Mouse (Mus musculus) embryo, embryonic 11 days (tissue): ENCODE results near the gene Gdpd3.

ENCODE experiments used
- DNase-seq: peaks from one replicate; pipeline ENCODE4 v3.0.0-alpha.2; 2015

The Gdpd3 gene

DNA sequence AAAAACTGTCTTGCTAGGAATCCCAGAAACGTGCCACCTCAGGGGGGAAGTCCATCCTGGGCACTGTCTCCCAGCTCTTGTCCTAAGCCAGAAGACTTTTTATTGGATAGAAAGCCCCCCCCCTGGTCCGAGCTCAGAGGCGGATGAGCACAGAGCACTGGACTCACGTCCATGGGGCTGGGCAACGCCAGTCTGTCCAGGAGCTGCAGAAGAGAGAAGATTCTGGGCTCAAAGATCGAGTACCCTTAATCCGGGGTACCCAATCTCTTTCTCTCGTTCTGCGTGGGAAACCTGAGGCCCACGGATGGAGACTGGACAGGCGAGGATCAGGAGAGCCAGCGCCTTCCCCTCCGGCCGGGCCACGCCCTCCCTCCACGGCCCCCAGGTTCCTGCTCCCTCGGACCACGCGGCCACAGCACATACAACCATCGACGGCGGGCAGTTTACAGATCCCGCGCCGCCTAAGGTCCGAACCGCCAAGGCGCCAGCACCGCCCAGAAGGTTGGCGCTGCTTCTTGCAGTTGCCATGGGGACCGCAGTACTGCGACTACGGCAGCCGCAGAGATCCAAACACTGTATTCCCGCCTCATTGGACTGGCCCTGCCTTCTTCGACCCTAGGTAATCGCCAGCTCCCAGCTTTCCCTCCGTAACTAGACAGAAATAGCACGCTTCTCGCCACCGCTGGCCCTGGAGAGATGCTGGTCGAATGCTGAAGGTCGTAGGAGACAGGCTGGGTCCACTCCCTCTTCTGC, 42.7 kb downstream of the Gdpd3 start:
- DNase-seq: peak; percentile 95

DNA sequence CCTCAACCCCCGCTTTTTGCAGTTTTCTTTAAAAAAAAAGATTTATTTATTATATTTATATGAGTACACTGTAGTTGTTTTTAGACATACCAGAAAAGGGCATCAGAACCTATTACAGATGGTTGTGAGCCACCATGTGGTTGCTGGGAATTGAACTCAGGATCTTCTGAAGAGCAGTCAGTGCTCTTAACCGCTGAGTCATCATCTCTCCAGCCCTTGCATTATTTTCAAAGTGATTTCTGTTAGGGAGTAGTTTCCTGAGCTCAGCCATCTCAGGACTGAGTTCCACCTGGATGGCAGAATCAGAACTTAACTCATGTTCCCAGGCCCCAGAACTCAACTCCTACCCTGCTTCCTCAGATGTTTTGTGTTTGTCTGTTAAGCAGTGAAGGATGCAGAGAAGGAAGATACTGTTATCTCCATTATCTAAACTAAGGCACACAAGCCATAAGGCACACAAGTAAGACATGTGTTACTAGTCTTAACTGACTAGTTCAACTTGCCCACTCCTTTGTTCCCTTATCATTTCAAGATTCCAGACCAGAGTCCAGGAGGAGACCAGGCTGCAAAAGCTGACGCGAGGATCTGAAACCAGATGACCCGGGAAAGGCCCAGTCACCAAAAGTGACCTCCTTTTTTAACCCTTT, 43.7 kb downstream of the Gdpd3 start:
- DNase-seq: no peak

DNA sequence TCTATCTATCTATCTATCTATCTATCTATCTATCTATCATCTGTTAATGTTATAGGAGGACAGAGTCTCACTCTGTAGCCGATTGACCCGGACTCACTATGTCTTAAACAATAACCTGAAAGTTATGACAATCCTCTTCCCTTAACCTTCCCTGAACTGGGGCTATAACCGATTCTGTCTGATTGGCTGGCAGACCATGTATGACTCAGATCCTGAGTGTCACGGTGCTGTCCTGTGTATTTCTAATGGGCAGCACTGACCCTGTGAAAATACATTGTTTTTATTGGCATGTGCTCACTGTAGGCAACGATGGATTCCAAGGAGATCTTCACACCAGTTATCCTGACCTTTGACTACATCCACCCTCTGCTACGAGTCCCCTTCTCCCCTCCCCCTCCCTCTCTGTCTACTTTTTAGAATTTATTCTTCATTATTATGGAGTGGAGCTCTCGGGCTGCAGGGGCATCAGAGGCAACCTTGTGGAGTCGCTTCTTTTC, 49.6 kb downstream of the Gdpd3 start:
- no peak for DNase-seq

DNA sequence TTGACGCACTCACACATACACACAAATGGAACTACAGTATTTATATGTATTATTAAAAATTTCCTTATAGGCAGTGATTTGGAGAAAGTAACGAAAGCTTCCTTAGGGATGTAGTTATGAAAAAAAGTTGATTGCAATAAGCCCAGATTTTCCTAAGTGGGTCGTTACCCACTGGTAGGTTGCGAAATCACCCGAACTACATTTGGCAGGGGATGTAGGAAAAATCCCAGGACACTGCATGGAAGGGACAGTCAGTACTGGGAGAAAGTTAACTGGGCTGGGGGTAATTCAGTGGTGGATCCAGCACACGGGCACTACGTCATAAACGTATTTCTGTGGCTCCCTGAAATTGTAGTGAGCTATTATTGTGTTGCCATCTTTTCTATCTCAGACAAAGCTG, 50.4 kb downstream of the Gdpd3 start:
- DNase-seq: no peak

DNA sequence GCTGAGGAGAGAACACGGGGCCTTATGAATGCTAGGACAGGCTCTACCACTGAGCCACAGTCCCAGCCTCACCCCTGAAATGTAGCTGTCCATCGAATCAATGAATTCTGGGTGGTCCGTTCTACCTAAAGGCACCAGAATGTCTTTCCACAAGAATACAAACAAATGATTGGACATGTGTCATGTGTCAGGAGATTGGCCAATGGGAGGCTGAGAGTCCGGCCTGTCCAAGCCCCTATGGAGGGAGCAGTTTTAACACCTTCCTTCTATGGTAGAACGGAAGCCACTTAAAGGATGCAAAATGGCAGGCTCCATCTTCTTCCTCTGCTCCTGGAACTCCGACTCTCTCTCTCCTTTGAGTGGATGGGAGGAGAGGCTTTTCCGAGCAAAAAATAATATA, 51.5 kb downstream of the Gdpd3 start:
- DNase-seq: no peak

DNA sequence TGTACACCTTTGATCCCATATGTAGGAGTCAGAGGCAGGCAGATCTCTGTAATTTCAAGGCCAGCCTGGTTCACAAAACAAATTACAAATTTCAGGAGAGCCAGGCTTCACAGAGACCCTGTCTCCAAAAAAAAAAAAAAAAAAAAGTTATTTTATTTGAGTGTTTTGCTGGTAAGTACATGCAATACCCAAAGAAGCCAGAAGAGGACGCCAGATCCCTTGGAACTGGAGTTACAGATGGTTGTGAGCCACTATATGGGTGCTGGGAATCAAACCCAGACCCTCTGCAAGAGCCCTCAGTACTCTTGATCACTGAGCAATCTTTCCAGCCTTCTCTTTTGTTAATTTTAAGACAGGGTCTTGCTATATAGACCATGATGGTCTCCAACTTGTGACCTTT, 52.7 kb downstream of the Gdpd3 start:
- no peak for DNase-seq

DNA sequence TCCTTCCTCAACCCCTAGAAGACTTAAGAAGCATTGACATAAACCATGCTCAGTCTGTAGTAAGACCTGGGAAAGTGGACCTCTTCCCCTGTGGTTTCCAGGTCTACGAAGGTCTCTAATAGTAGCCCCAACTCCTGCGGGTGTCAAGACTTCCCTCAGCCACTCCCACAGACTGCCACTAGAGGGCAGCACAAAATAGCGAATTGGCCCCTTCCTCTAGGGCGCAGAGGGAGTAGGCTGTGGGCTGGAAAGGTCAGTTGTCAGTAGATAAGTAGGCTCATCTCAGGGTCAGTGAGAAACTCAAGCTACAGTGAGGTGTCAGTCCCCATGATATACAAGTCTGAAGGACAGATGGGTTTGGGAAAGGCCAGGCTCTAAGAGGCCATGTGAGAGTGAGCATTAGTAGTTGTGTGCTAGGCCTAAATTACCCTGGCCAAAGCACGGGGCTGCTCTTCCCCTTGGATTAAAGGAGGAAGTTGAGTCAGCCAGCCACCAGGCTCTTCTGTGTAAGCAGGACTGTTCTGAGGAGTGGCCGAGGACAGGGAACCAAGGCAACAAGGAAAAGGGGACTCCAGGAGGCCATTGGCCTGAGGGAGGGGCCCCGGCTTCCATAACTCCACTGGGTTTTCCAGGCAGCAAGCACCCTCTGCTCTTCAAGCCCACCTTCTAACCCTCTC, 55.8 kb downstream of the Gdpd3 start:
- peak; percentile 87 for DNase-seq

DNA sequence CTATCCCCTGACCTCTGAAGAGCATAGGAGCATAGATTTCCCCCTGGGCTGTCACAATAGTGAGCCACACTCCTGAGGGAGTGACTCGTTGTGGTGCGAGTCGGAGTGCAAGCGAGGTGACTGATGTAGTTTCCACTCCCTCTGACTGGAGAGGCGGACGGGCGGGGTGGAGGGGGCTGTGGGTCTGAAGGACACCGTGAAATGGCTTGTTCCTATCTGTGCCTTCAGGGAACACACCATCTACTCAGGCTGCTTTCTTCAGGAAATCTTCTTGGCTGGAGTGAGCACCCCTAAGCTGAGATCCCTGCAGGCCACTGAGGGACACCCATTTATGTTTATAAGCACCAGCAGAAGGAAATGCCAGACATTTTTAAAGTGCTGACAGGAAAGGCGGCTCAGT, 56.6 kb downstream of the Gdpd3 start:
- DNase-seq: no peak

DNA sequence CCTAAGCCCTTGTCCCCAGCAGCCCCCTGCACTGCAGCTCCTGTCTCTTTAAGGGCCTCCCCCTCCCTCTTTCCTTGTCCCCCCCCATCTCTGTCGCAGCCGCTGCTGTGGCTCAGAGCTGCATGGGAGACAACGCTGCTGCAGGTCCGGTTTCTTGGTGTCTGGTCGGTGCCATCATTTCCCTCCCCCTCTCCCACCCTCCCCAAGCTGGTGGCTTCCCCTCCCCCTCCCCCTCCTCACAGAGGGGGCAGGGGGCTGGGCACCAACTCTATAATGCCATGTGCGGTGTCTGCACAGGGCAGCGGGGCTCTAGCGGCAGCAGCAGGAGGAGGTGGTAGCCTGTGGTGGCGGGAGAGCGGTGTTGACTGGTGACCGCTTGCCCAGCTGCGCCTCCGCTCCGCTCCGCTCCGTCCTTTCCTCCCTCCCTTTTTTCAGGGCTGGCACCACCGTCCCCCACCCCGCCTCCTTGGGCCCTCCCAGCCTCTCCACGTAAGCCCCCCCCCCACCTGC, 57.1 kb downstream of the Gdpd3 start:
- peak; percentile 53 for DNase-seq

DNA sequence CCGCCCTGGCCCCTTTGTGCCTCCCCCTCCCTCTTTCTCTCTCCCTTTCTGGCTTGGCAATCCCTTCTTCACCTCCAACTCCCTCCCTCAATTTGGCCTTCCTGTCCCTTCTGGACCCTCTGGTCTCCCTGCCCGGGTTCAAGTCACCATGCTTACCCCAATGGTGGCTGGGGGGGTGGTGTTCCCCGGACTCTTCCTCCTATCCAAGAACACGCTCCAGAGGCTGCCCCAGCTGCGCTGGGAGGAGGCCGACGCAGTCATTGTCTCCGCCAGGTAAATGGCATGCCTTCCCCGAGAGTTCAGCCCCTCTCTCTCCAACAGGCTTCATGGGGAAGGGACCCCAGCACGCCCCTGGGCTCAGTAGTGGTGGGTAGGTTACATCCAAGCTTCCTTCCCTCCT, 57.8 kb downstream of the Gdpd3 start:
- DNase-seq: no peak
